ENCODE assay signal across 8 mouse cellular contexts in genomic region chr10:20104271-20104931, GRCm38 (mm10). TPM values are rescaled to one million over a fixed set of nuclear protein-coding genes. Genes with fewer than 3 reads are reported as not detected.
A peak's percentile ranks its signal among the peaks of the same experiment; 100 is the strongest.
DNase-seq lines count a peak whose midpoint lies in the region; ATAC-seq and TF ChIP-seq lines count a peak whose summit lies in the region.

No protein-coding gene starts in this region.

- H3K4me1 ChIP-seq in embryonic facial prominence, embryonic 14.5 days (ENCODE audit: control insufficient read depth, insufficient read depth, low read length), result no peaks in the 10 kb centered on the region
- H3K4me1 ChIP-seq in embryonic facial prominence, embryonic 10.5 days, result peaks cover 10% of the 10 kb centered on the region
- H3K4me1 ChIP-seq in brown adipose tissue, adult 24 weeks (ENCODE audit: control insufficient read depth, insufficient read depth, insufficient read length, low read length), result peaks cover 3% of the 10 kb centered on the region; the same call in 1 of the 2 replicates
- H3K4me1 ChIP-seq in heart, embryonic 14.5 days (ENCODE audit: control insufficient read depth in 2 of 2, insufficient read depth in 2 of 2, low read length in 2 of 2), result peaks cover 10 to 17% of the 10 kb centered on the region in 2 experiments
- H3K4me1 ChIP-seq in lung, embryonic 16.5 days (replicated peaks; ENCODE audit: control insufficient read depth, insufficient read depth, low read length), result peaks cover 8% of the 10 kb centered on the region

- H3K27me3 ChIP-seq in embryonic facial prominence, embryonic 14.5 days (replicated peaks; ENCODE audit: control insufficient read depth, insufficient read depth, low read length), result no peaks in the 10 kb centered on the region
- no peaks in the 10 kb centered on the region for H3K27me3 ChIP-seq in embryonic facial prominence, embryonic 10.5 days (replicated peaks; ENCODE audit: low read depth, poor library complexity, severe bottlenecking)
- no peaks in the 10 kb centered on the region for H3K27me3 ChIP-seq in C2C12 (ENCODE audit: control insufficient read depth, insufficient read depth, insufficient read length)
- no peaks in the 10 kb centered on the region for H3K27me3 ChIP-seq in heart, embryonic 14.5 days (ENCODE audit: control insufficient read depth, insufficient read depth, low read length)
- H3K27me3 ChIP-seq in lung, embryonic 16.5 days (ENCODE audit: control insufficient read depth, insufficient read depth, low read depth, low read length), result no peaks in the 10 kb centered on the region

- no peak for TF ChIP-seq CTCF in C2C12 (IDR thresholded peaks at IDR 0.05; ENCODE audit: control insufficient read depth, insufficient read depth, insufficient read length)

- no peak overlapping the region for H3K27ac ChIP-seq in embryonic facial prominence, embryonic 14.5 days (replicated peaks; ENCODE audit: low read depth, low read length)
- no peak overlapping the region for H3K27ac ChIP-seq in embryonic facial prominence, embryonic 10.5 days (replicated peaks)
- peak overlapping the region; percentile 74 for H3K27ac ChIP-seq in brown adipose tissue, adult 24 weeks (replicated peaks; ENCODE audit: low read depth, low read length)
- no peak overlapping the region for H3K27ac ChIP-seq in heart, embryonic 14.5 days (replicated peaks in 1 of 2; ENCODE audit: control insufficient read depth in 1 of 2, insufficient read depth in 1 of 2, low read depth in 2 of 2, low read length in 2 of 2)
- no peak overlapping the region for H3K27ac ChIP-seq in lung, embryonic 16.5 days (ENCODE audit: low read length)

- H3K4me3 ChIP-seq in embryonic facial prominence, embryonic 14.5 days (ENCODE audit: low read depth, low read length), result no peak overlapping the region
- H3K4me3 ChIP-seq in embryonic facial prominence, embryonic 10.5 days, result no peak overlapping the region
- H3K4me3 ChIP-seq in C2C12 (ENCODE audit: insufficient read depth, poor library complexity, severe bottlenecking), result no peak overlapping the region
- H3K4me3 ChIP-seq in brown adipose tissue, adult 24 weeks (ENCODE audit: insufficient read depth, low read depth, low read length), result no peak overlapping the region
- H3K4me3 ChIP-seq in heart, embryonic 14.5 days (ENCODE audit: control insufficient read depth in 1 of 2, insufficient read depth in 1 of 2, low read depth in 1 of 2, low read length in 2 of 2), result no peak overlapping the region
- no peak overlapping the region for H3K4me3 ChIP-seq in lung, embryonic 16.5 days (ENCODE audit: low read length)

- 0 out of 2 replicates have a peak, but pooled peaks cover 4% of the 10 kb centered on the region for H3K36me3 ChIP-seq in embryonic facial prominence, embryonic 14.5 days (ENCODE audit: control insufficient read depth, insufficient read depth, low read length)
- H3K36me3 ChIP-seq in embryonic facial prominence, embryonic 10.5 days (replicated peaks), result no peaks in the 10 kb centered on the region
- H3K36me3 ChIP-seq in C2C12 (ENCODE audit: control insufficient read depth, insufficient read depth), result no peaks in the 10 kb centered on the region
- H3K36me3 ChIP-seq in heart, embryonic 14.5 days (ENCODE audit: control insufficient read depth, insufficient read depth, low read length), result peaks cover 46% of the 10 kb centered on the region
- no peaks in the 10 kb centered on the region for H3K36me3 ChIP-seq in lung, embryonic 16.5 days (ENCODE audit: control insufficient read depth, insufficient read depth, low read length)

- H3K9me3 ChIP-seq in embryonic facial prominence, embryonic 14.5 days (ENCODE audit: control insufficient read depth, low read length), result no peaks in the 10 kb centered on the region
- H3K9me3 ChIP-seq in embryonic facial prominence, embryonic 10.5 days, result no peaks in the 10 kb centered on the region
- H3K9me3 ChIP-seq in heart, embryonic 14.5 days (ENCODE audit: control insufficient read depth, low read length), result no peaks in the 10 kb centered on the region
- no peaks in the 10 kb centered on the region for H3K9me3 ChIP-seq in lung, embryonic 16.5 days (ENCODE audit: control insufficient read depth, low read length)

- no peak overlapping the region for H3K9ac ChIP-seq in embryonic facial prominence, embryonic 14.5 days (ENCODE audit: low read depth, low read length)
- no peak overlapping the region for H3K9ac ChIP-seq in heart, embryonic 14.5 days (ENCODE audit: low read length)
- H3K9ac ChIP-seq in lung, embryonic 16.5 days (ENCODE audit: low read length), result no peak overlapping the region

- peak; percentile 57 for DNase-seq in embryonic facial prominence, embryonic 14.5 days (ENCODE audit: low spot score)
- no peak for DNase-seq in embryonic facial prominence, embryonic 10.5 days (ENCODE audit: low spot score)
- DNase-seq in testis, postnatal 14 days (ENCODE audit: low spot score), result peak; percentile 25
- DNase-seq in layer of hippocampus, postnatal 25 days (ENCODE audit: extremely low spot score in 1 of 2, low spot score in 1 of 2), result no peak

- 62% methylated on average over 8 of the region's 8 CpGs for WGBS in embryonic facial prominence, embryonic 14.5 days
- WGBS in embryonic facial prominence, embryonic 10.5 days, result 73% methylated on average over 8 of the region's 8 CpGs
- whole genome bisulfite sequencing in heart, embryonic 14.5 days, result 56% methylated on average over 8 of the region's 8 CpGs
- WGBS in lung, embryonic 16.5 days, result 44% methylated on average over 8 of the region's 8 CpGs

- no peak overlapping the region for H3K4me2 ChIP-seq in embryonic facial prominence, embryonic 14.5 days (ENCODE audit: low read depth, low read length)
- H3K4me2 ChIP-seq in heart, embryonic 14.5 days (ENCODE audit: low read length), result no peak overlapping the region
- H3K4me2 ChIP-seq in lung, embryonic 16.5 days (ENCODE audit: low read depth, low read length), result no peak overlapping the region

- no peak overlapping the region for H3ac ChIP-seq in C2C12 (ENCODE audit: control insufficient read depth, insufficient read length, low read depth)

- no peaks in the 10 kb centered on the region for H3K79me3 ChIP-seq in C2C12 (ENCODE audit: low read depth)

- ATAC-seq in embryonic facial prominence, embryonic 14.5 days (ENCODE audit: low read depth), result no peak
- ATAC-seq in heart, embryonic 14.5 days (ENCODE audit: insufficient number of reproducible peaks, insufficient read depth, low FRiP score, low read depth), result peak; percentile 64; the same call in 1 of the 2 replicates
- ATAC-seq in lung, embryonic 16.5 days (ENCODE audit: low read depth), result peak; percentile 92

- H3K79me2 ChIP-seq in C2C12 (ENCODE audit: control insufficient read depth, insufficient read depth), result no peaks in the 10 kb centered on the region

TF ChIP-seq in C2C12, 6 proteins besides CTCF, POLR2A, EP300 and RAD21:
- TF ChIP-seq MYOG (IDR thresholded peaks at IDR 0.05; ENCODE audit: control insufficient read depth, extremely low read depth, insufficient read length) (no peak), FOSL1 (IDR thresholded peaks at IDR 0.05; ENCODE audit: insufficient read depth, low read length, poor library complexity, severe bottlenecking) (peak; percentile 43), CEBPB (IDR thresholded peaks at IDR 0.05; ENCODE audit: low read depth) (peak; percentile 98), MYOD1 (IDR thresholded peaks at IDR 0.05; ENCODE audit: control insufficient read depth, insufficient read length, low read depth) (no peak), MAX (IDR thresholded peaks at IDR 0.05) (peak; percentile 22), USF1 (IDR thresholded peaks at IDR 0.05; ENCODE audit: low read depth) (no peak)

RNA-seq across cellular contexts. Expression of gene Map7, which starts 43.9 kb away (rescaled TPM):
- 10.0 and 10.2 TPM in 2 replicates for polyA plus RNA-seq in embryonic facial prominence, embryonic 14.5 days (2014; fragmentation: Nextera tagmentation; extraction: Ambion mirVana)
- 6.6 and 8.1 TPM in 2 replicates for polyA plus RNA-seq in embryonic facial prominence, embryonic 10.5 days (2016; fragmentation: Nextera tagmentation; extraction: Ambion mirVana)
- 0.12 TPM for polyA plus RNA-seq in C2C12 (2012; fragmentation: generic; extraction: Trizol)
- 3.6 and 4.5 TPM in 2 replicates for polyA plus RNA-seq in brown adipose tissue, adult 24 weeks (2012; ENCODE audit: insufficient read depth, insufficient read length, missing spikeins)
- 5.2 and 6.6 TPM in 2 replicates for polyA plus RNA-seq in heart, embryonic 14.5 days (2014; fragmentation: Nextera tagmentation; extraction: Ambion mirVana)
- 14.4 TPM in 2 replicates for polyA plus RNA-seq in lung, embryonic 16.5 days (2015; fragmentation: Nextera tagmentation; extraction: Ambion mirVana)
- total RNA-seq in layer of hippocampus, postnatal 25 days (2021), result 100 to 1,000 TPM in 1 of 2 experiments, 10 to 100 TPM in 1; 90.6 to 102 TPM

Comparison
In these comparisons a context has a peak if more than half of its experiments do, and no peak if none do; other contexts are left out.
1. DNase-seq: peak in embryonic facial prominence, embryonic 14.5 days (single experiment) and testis, postnatal 14 days (single experiment); none in embryonic facial prominence, embryonic 10.5 days (single experiment) and layer of hippocampus, postnatal 25 days (0 of 2).